In genomic region chr2:119156081-119156680, GRCm38 (mm10) we compare ENCODE assay signal across 8 mouse cellular contexts. TPM values are rescaled to one million over a fixed set of nuclear protein-coding genes. Genes with fewer than 3 reads are reported as not detected.
A peak's percentile ranks its signal among the peaks of the same experiment; 100 is the strongest.
DNase-seq lines count a peak whose midpoint lies in the region; ATAC-seq and TF ChIP-seq lines count a peak whose summit lies in the region.

No protein-coding gene starts in this region.

- 3% methylated on average over 34 of the region's 34 CpGs for WGBS in heart, embryonic 15.5 days
- WGBS in limb, embryonic 14.5 days: 8% methylated on average over 32 of the region's 34 CpGs
- 9% methylated on average over 27 of the region's 34 CpGs for WGBS in midbrain, embryonic 16.5 days

- H3K27ac ChIP-seq in brown adipose tissue, adult 24 weeks (replicated peaks; ENCODE audit: low read depth, low read length): peak overlapping the region; percentile 90
- H3K27ac ChIP-seq in heart, embryonic 15.5 days: peak overlapping the region; percentile 68
- H3K27ac ChIP-seq in limb, embryonic 14.5 days (replicated peaks; ENCODE audit: low read depth, low read length): 0 out of 2 replicates have a peak overlapping the region, but pooled peaks have one; percentile 33
- peak overlapping the region; percentile 72 for H3K27ac ChIP-seq in midbrain, embryonic 16.5 days (ENCODE audit: low read length)

- peaks cover 31% of the 10 kb centered on the region for H3K36me3 ChIP-seq in heart, embryonic 15.5 days
- peaks cover 30% of the 10 kb centered on the region for H3K36me3 ChIP-seq in limb, embryonic 14.5 days (ENCODE audit: control insufficient read depth, insufficient read depth, low read length)
- peaks cover 14% of the 10 kb centered on the region for H3K36me3 ChIP-seq in midbrain, embryonic 16.5 days (ENCODE audit: control insufficient read depth, insufficient read depth, low read length)

- no peak for ATAC-seq in heart, embryonic 15.5 days (replicated peaks; ENCODE audit: insufficient number of reproducible peaks, insufficient read depth, low FRiP score, low read depth)
- peak; percentile 7; the same call in 1 of the 2 replicates for ATAC-seq in limb, embryonic 14.5 days (ENCODE audit: low FRiP score, low read depth)
- ATAC-seq in midbrain, embryonic 16.5 days: peak; percentile 69; the same call in 1 of the 2 replicates

- H3K9ac ChIP-seq in heart, embryonic 15.5 days: peak overlapping the region; percentile 93
- H3K9ac ChIP-seq in limb, embryonic 14.5 days (ENCODE audit: low read depth, low read length, severe bottlenecking): peak overlapping the region; percentile 87
- H3K9ac ChIP-seq in midbrain, embryonic 16.5 days (ENCODE audit: low read depth, low read length): peak overlapping the region; percentile 87

- no peaks in the 10 kb centered on the region for H3K27me3 ChIP-seq in heart, embryonic 15.5 days
- H3K27me3 ChIP-seq in limb, embryonic 14.5 days (ENCODE audit: control insufficient read depth, insufficient read depth, low read length): no peaks in the 10 kb centered on the region
- no peaks in the 10 kb centered on the region for H3K27me3 ChIP-seq in midbrain, embryonic 16.5 days (ENCODE audit: control insufficient read depth, insufficient read depth, low read depth, low read length)

- peak overlapping the region; percentile 92 for H3K4me2 ChIP-seq in heart, embryonic 15.5 days
- H3K4me2 ChIP-seq in limb, embryonic 14.5 days (replicated peaks; ENCODE audit: low read depth, low read length, severe bottlenecking): peak overlapping the region; percentile 84
- peak overlapping the region; percentile 89 for H3K4me2 ChIP-seq in midbrain, embryonic 16.5 days (ENCODE audit: low read length)

- no peaks in the 10 kb centered on the region for H3K9me3 ChIP-seq in heart, embryonic 15.5 days (replicated peaks)
- H3K9me3 ChIP-seq in limb, embryonic 14.5 days (ENCODE audit: control insufficient read depth, low read length): no peaks in the 10 kb centered on the region
- H3K9me3 ChIP-seq in midbrain, embryonic 16.5 days (replicated peaks; ENCODE audit: control insufficient read depth, low read length, poor library complexity, severe bottlenecking): no peaks in the 10 kb centered on the region

- H3K4me1 ChIP-seq in brown adipose tissue, adult 24 weeks (ENCODE audit: control insufficient read depth, insufficient read depth, insufficient read length, low read length): peaks cover 12% of the 10 kb centered on the region
- peaks cover 18% of the 10 kb centered on the region for H3K4me1 ChIP-seq in heart, embryonic 15.5 days (replicated peaks)
- peaks cover 10% of the 10 kb centered on the region; the same call in 1 of the 2 replicates for H3K4me1 ChIP-seq in limb, embryonic 14.5 days (ENCODE audit: control insufficient read depth, insufficient read depth, low read length)
- H3K4me1 ChIP-seq in midbrain, embryonic 16.5 days (ENCODE audit: control insufficient read depth, insufficient read depth, low read length): peaks cover 19% of the 10 kb centered on the region

- peak overlapping the region; percentile 83 for H3K4me3 ChIP-seq in brown adipose tissue, adult 24 weeks (ENCODE audit: insufficient read depth, low read depth, low read length)
- peak overlapping the region; percentile 92 for H3K4me3 ChIP-seq in heart, embryonic 15.5 days
- H3K4me3 ChIP-seq in limb, embryonic 14.5 days (replicated peaks; ENCODE audit: low read length): peak overlapping the region; percentile 99
- H3K4me3 ChIP-seq in midbrain, embryonic 16.5 days (ENCODE audit: low read depth, low read length): peak overlapping the region; percentile 84

- TF ChIP-seq POLR2A in limb, embryonic 14.5 days (IDR thresholded peaks at IDR 0.05; ENCODE audit: borderline replicate concordance, extremely low read depth, insufficient read depth, insufficient read length): no peak

- DNase-seq in ovary, postnatal 36 days (ENCODE audit: low spot score): peak; percentile 27
- no peak for DNase-seq in ovary, adult 18-20 months (ENCODE audit: low spot score)
- DNase-seq in limb, embryonic 14.5 days (ENCODE audit: low spot score): no peak
- DNase-seq in right cerebral cortex, postnatal 4 days: no peak
- DNase-seq in layer of hippocampus, adult 9-10 months (ENCODE audit: low spot score): no peak

RNA-seq across cellular contexts. Expression of gene Rmdn3, which starts 0.7 kb away (rescaled TPM):
- 124 and 184 TPM in 2 replicates for polyA plus RNA-seq in brown adipose tissue, adult 24 weeks (2012; ENCODE audit: insufficient read depth, insufficient read length, missing spikeins)
- 23.0 and 26.2 TPM in 2 replicates for polyA plus RNA-seq in heart, embryonic 15.5 days (2015; fragmentation: Nextera tagmentation; extraction: Ambion mirVana)
- polyA plus RNA-seq in limb, embryonic 14.5 days (2012; rRNA removed): 25.4 and 27.4 TPM in 2 replicates
- 38.9 and 40.7 TPM in 2 replicates for polyA plus RNA-seq in limb, embryonic 14.5 days (2014; fragmentation: Nextera tagmentation; extraction: Ambion mirVana)
- polyA plus RNA-seq in midbrain, embryonic 16.5 days (2015; fragmentation: Nextera tagmentation; extraction: Ambion mirVana): 52.4 and 52.9 TPM in 2 replicates

RNA-seq across cellular contexts. Expression of gene Gchfr, which starts 11.4 kb away (rescaled TPM):
- 1.7 and 2.4 TPM in 2 replicates for polyA plus RNA-seq in brown adipose tissue, adult 24 weeks (2012; ENCODE audit: insufficient read depth, insufficient read length, missing spikeins)
- polyA plus RNA-seq in heart, embryonic 15.5 days (2015; fragmentation: Nextera tagmentation; extraction: Ambion mirVana): 4.5 and 5.9 TPM in 2 replicates
- 5.6 and 6.2 TPM in 2 replicates for polyA plus RNA-seq in limb, embryonic 14.5 days (2012; rRNA removed)
- polyA plus RNA-seq in limb, embryonic 14.5 days (2014; fragmentation: Nextera tagmentation; extraction: Ambion mirVana): 14.8 and 20.9 TPM in 2 replicates
- 7.3 and 9.4 TPM in 2 replicates for polyA plus RNA-seq in midbrain, embryonic 16.5 days (2015; fragmentation: Nextera tagmentation; extraction: Ambion mirVana)

RNA-seq across cellular contexts. Expression of gene Gm14137, which starts 18.1 kb away (rescaled TPM):
- polyA plus RNA-seq in brown adipose tissue, adult 24 weeks (2012; ENCODE audit: insufficient read depth, insufficient read length, missing spikeins): not detected in 2 replicates
- 0.29 and 0.34 TPM in 2 replicates for polyA plus RNA-seq in heart, embryonic 15.5 days (2015; fragmentation: Nextera tagmentation; extraction: Ambion mirVana)
- polyA plus RNA-seq in limb, embryonic 14.5 days (2012; rRNA removed): 0.05 and 0.15 TPM in 2 replicates
- 0.57 and 0.69 TPM in 2 replicates for polyA plus RNA-seq in limb, embryonic 14.5 days (2014; fragmentation: Nextera tagmentation; extraction: Ambion mirVana)
- 1.2 and 1.5 TPM in 2 replicates for polyA plus RNA-seq in midbrain, embryonic 16.5 days (2015; fragmentation: Nextera tagmentation; extraction: Ambion mirVana)

RNA-seq across cellular contexts. Expression of gene Rad51, which starts 43.6 kb away (rescaled TPM):
- 0.83 TPM in 1 of 2 replicates, not detected in the other for polyA plus RNA-seq in brown adipose tissue, adult 24 weeks (2012; ENCODE audit: insufficient read depth, insufficient read length, missing spikeins)
- 21.8 and 28.0 TPM in 2 replicates for polyA plus RNA-seq in heart, embryonic 15.5 days (2015; fragmentation: Nextera tagmentation; extraction: Ambion mirVana)
- 37.6 and 38.6 TPM in 2 replicates for polyA plus RNA-seq in limb, embryonic 14.5 days (2012; rRNA removed)
- 41.5 and 44.7 TPM in 2 replicates for polyA plus RNA-seq in limb, embryonic 14.5 days (2014; fragmentation: Nextera tagmentation; extraction: Ambion mirVana)
- polyA plus RNA-seq in midbrain, embryonic 16.5 days (2015; fragmentation: Nextera tagmentation; extraction: Ambion mirVana): 5.8 and 7.5 TPM in 2 replicates

RNA-seq across cellular contexts. Expression of gene Zfyve19, which starts 52.2 kb away (rescaled TPM):
- polyA plus RNA-seq in brown adipose tissue, adult 24 weeks (2012; ENCODE audit: insufficient read depth, insufficient read length, missing spikeins): 16.2 and 21.0 TPM in 2 replicates
- 29.7 and 36.3 TPM in 2 replicates for polyA plus RNA-seq in heart, embryonic 15.5 days (2015; fragmentation: Nextera tagmentation; extraction: Ambion mirVana)
- 88.0 and 97.9 TPM in 2 replicates for polyA plus RNA-seq in limb, embryonic 14.5 days (2012; rRNA removed)
- polyA plus RNA-seq in limb, embryonic 14.5 days (2014; fragmentation: Nextera tagmentation; extraction: Ambion mirVana): 46.3 and 52.1 TPM in 2 replicates
- polyA plus RNA-seq in midbrain, embryonic 16.5 days (2015; fragmentation: Nextera tagmentation; extraction: Ambion mirVana): 62.4 and 62.6 TPM in 2 replicates

Comparison
In these comparisons a context has a peak if more than half of its experiments do, and no peak if none do; other contexts are left out.
1. H3K27ac ChIP-seq: peak in every context shown above with its lines; median percentile 90 in brown adipose tissue, adult 24 weeks; 72 in midbrain, embryonic 16.5 days; 68 in heart, embryonic 15.5 days; 33 in limb, embryonic 14.5 days.